Mouse (Mus musculus) forebrain, postnatal 0 days (tissue): ENCODE measurements around the gene Galc. TPM values are rescaled to one million over a fixed set of nuclear protein-coding genes. Genes with fewer than 3 reads are reported as not detected.

Experiments used
- ATAC-seq: fragments of 200-750 bp; cut with Nextera tagmentation; 2 replicates; pipeline ENCODE4 v1.8.0; 2017; ENCODE audit warnings: mild to moderate bottlenecking, moderate library complexity
- DNase-seq: peaks from one replicate; pipeline ENCODE4 v3.0.0-alpha.2; 2015
- H3K27ac ChIP-seq: fragments of 300-500 bp; sonication (generic); 2 replicates; pipeline ENCODE4 v1.5.1; 2014; ENCODE audit warnings: low read depth, mild to moderate bottlenecking, antibody characterized with exemption, low read length, moderate library complexity, mixed read lengths
- H3K27me3 ChIP-seq: fragments of 300-500 bp; sonication (generic); 2 replicates; pipeline ENCODE4 v1.6.1; 2014; ENCODE audit warnings: mild to moderate bottlenecking, low read length, mixed read lengths; ENCODE audit not compliant: insufficient read depth
- H3K36me3 ChIP-seq: fragments of 300-500 bp; sonication (generic); 2 replicates; pipeline ENCODE4 v1.6.1; 2014; ENCODE audit warnings: mild to moderate bottlenecking, moderate library complexity; ENCODE audit not compliant: insufficient read depth
- H3K4me1 ChIP-seq: fragments of 300-500 bp; sonication (generic); 2 replicates; pipeline ENCODE4 v1.6.1; 2014; ENCODE audit warnings: antibody characterized with exemption; ENCODE audit not compliant: insufficient read depth
- H3K4me2 ChIP-seq: fragments of 300-500 bp; sonication (generic); 2 replicates; pipeline ENCODE4 v1.6.1; 2014; ENCODE audit warnings: low read depth, mild to moderate bottlenecking, moderate library complexity
- H3K4me3 ChIP-seq: fragments of 300-500 bp; sonication (generic); 2 replicates; pipeline ENCODE4 v1.5.1; 2014; ENCODE audit warnings: low read depth, low read length, mixed read lengths
- H3K9ac ChIP-seq: fragments of 300-500 bp; sonication (generic); 2 replicates; pipeline ENCODE4 v1.6.1; 2014; ENCODE audit warnings: mild to moderate bottlenecking
- H3K9me3 ChIP-seq: fragments of 300-500 bp; sonication (generic); 2 replicates; pipeline ENCODE4 v1.6.1; 2016; ENCODE audit warnings: low read length
- CTCF ChIP-seq: sonication (generic); IDR thresholded peaks from 2 replicates; pipeline ENCODE4 v1.5.1; 2016; ENCODE audit warnings: antibody characterized with exemption, control low read depth, low read depth
- WGBS: fragments of 180-500 bp; shearing (Covaris S2); extraction: QIAGEN DNeasy Blood & Tissue Kit; methylation state at CpG from one replicate; pipeline ENCODE4 v1.1.7; 2014; 5-methylcytosine and 5-hydroxymethylcytosine counted together
- polyA plus RNA-seq: library from polyadenylated mRNA; unstranded; fragments of >200 nt; fragmentation: Nextera tagmentation; extraction: Ambion mirVana; gene quantifications from 2 replicates; pipeline ENCODE4 v1.2.1, GENCODE M21; 2015
- total RNA-seq: library from RNA; depleted of rRNA; stranded (reverse); fragments of >200 nt; gene quantifications from 2 replicates; pipeline ENCODE4 v1.2.3, GENCODE M21; 2014

Gene Galc
- total and polyA plus RNA-seq, 2 experiments from 2014 or later, result 10.2 to 15.3 TPM

- DNase-seq, result no peak
- Histone ChIP-seq H3K4me1 (no peaks in the 10 kb centered on the region), H3K4me2 (no peak overlapping the region), H3K27ac (no peak overlapping the region), H3K27me3 (no peaks in the 10 kb centered on the region), H3K9me3 (no peaks in the 10 kb centered on the region), H3K9ac (no peak overlapping the region), H3K4me3 (no peak overlapping the region), H3K36me3 (peaks cover 5% of the 10 kb centered on the region; the same call in 1 of the 2 replicates)
- ATAC-seq, result no peak
- TF ChIP-seq CTCF, result no peak
- WGBS, result 96% methylated on average over 2 of the region's 2 CpGs
Observed at GRCm38 (mm10) chr12:98227037-98227436, 32.2 kb downstream of the Galc start.

DNA sequence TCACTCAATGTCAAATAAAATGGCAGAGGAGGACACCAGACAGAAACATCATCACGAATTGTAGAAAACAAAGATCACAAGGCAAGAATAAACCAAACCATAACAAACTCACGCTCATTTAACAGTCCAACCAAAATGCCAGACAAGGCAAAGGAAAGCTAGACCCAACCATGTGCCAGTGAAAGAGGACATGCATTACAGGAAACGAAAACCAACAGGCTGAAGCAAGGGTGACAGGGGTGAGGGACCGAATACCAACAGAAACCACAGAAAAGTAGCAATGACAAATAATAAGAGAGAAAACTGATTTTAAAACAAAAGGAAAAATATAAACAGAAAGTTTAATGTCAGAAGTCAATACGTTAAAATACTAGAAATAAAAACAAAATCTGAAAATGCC, 36.0 kb downstream of the Galc start:
- TF ChIP-seq CTCF, result no peak

GRCm38 (mm10) chr12:98216432-98216831, 42.8 kb downstream of the Galc start:
- H3K9me3 ChIP-seq, result no peaks in the 10 kb centered on the region
- DNase-seq (no peak), ATAC-seq (no peak)
- 0 out of 2 replicates have a peak, but pooled peaks cover 3% of the 10 kb centered on the region for H3K36me3 ChIP-seq
- no peak overlapping the region for H3K4me3 ChIP-seq
- no peak overlapping the region for H3K27ac ChIP-seq
- H3K4me1 ChIP-seq, result no peaks in the 10 kb centered on the region
- WGBS, result 83% methylated on average over 11 of the region's 11 CpGs
- no peak overlapping the region for H3K9ac ChIP-seq
- H3K27me3 ChIP-seq, result no peaks in the 10 kb centered on the region
- TF ChIP-seq CTCF, result no peak
- H3K4me2 ChIP-seq, result no peak overlapping the region

More for the DNA sequence above, 36.0 kb downstream of the Galc start:
- DNase-seq (no peak), ATAC-seq (no peak)
- no peaks in the 10 kb centered on the region for H3K9me3 ChIP-seq
- no peak overlapping the region for H3K27ac ChIP-seq
- 91% methylated on average over 5 of the region's 5 CpGs for WGBS
- H3K4me1 ChIP-seq, result no peaks in the 10 kb centered on the region
- H3K4me3 ChIP-seq, result no peak overlapping the region
- H3K27me3 ChIP-seq, result no peaks in the 10 kb centered on the region
- no peak overlapping the region for H3K4me2 ChIP-seq
- no peak overlapping the region for H3K9ac ChIP-seq
- peaks cover 5% of the 10 kb centered on the region; the same call in 1 of the 2 replicates for H3K36me3 ChIP-seq

GRCm38 (mm10) chr12:98215512-98215911, 43.7 kb downstream of the Galc start:
- Histone ChIP-seq H3K4me1 (no peaks in the 10 kb centered on the region), H3K27me3 (no peaks in the 10 kb centered on the region), H3K4me2 (no peak overlapping the region), H3K27ac (no peak overlapping the region), H3K9me3 (no peaks in the 10 kb centered on the region), H3K36me3 (0 out of 2 replicates have a peak, but pooled peaks cover 4% of the 10 kb centered on the region), H3K9ac (no peak overlapping the region), H3K4me3 (no peak overlapping the region)
- no peak for TF ChIP-seq CTCF
- WGBS, result 65% methylated on average over 6 of the region's 6 CpGs
- no peak for DNase-seq
- no peak for ATAC-seq

DNA sequence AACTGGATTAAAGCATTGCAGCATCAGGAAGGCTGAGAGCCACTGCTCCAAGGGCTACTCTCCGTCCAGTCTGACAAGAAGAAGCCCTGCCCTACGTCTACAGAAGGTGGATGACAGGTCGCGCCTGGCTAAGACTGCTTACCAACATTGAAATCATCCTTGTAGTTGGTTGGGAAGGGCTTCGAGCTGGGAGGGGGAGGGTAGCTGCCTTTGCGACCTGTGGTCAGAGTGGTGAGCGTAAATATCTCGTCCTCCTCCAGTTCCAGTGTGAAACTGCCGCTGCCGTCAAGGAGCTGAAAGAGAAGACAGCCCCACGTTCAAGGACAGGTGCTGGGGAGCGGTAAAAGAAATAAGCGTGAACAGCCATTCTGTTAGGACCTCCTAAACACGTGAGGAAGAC, 45.1 kb downstream of the Galc start:
- H3K9me3 ChIP-seq, result no peaks in the 10 kb centered on the region
- 92% methylated on average over 14 of the region's 14 CpGs for whole genome bisulfite sequencing

GRCm38 (mm10) chr12:98213791-98214190, 45.5 kb downstream of the Galc start:
- no peaks in the 10 kb centered on the region for H3K27me3 ChIP-seq
- no peak for TF ChIP-seq CTCF
- no peak overlapping the region for H3K4me2 ChIP-seq
- WGBS, result 95% methylated on average over 7 of the region's 7 CpGs
- H3K27ac ChIP-seq, result no peak overlapping the region
- DNase-seq, result no peak
- no peaks in the 10 kb centered on the region for H3K4me1 ChIP-seq
- H3K9ac ChIP-seq, result no peak overlapping the region
- ATAC-seq, result no peak
- no peaks in the 10 kb centered on the region for H3K9me3 ChIP-seq
- 0 out of 2 replicates have a peak, but pooled peaks cover 6% of the 10 kb centered on the region for H3K36me3 ChIP-seq
- no peak overlapping the region for H3K4me3 ChIP-seq

More for the DNA sequence above, 45.1 kb downstream of the Galc start:
- Histone ChIP-seq H3K4me2 (no peak overlapping the region), H3K9ac (no peak overlapping the region), H3K4me1 (no peaks in the 10 kb centered on the region), H3K36me3 (0 out of 2 replicates have a peak, but pooled peaks cover 6% of the 10 kb centered on the region), H3K27me3 (no peaks in the 10 kb centered on the region), H3K27ac (no peak overlapping the region), H3K4me3 (no peak overlapping the region)
- DNase-seq, result no peak
- no peak for ATAC-seq
- no peak for TF ChIP-seq CTCF

- ATAC-seq, result no peak
- Histone ChIP-seq H3K4me3 (no peak overlapping the region), H3K9ac (no peak overlapping the region), H3K9me3 (no peaks in the 10 kb centered on the region), H3K36me3 (0 out of 2 replicates have a peak, but pooled peaks cover 6% of the 10 kb centered on the region), H3K27me3 (no peaks in the 10 kb centered on the region), H3K4me1 (no peaks in the 10 kb centered on the region), H3K27ac (no peak overlapping the region), H3K4me2 (no peak overlapping the region)
- 95% methylated on average over 7 of the region's 7 CpGs for WGBS
- TF ChIP-seq CTCF, result no peak
- DNase-seq, result no peak
Observed at GRCm38 (mm10) chr12:98213332-98213731, 45.9 kb downstream of the Galc start.
